2 mouse cellular contexts compared by ENCODE assay signal in the genomic region with DNA sequence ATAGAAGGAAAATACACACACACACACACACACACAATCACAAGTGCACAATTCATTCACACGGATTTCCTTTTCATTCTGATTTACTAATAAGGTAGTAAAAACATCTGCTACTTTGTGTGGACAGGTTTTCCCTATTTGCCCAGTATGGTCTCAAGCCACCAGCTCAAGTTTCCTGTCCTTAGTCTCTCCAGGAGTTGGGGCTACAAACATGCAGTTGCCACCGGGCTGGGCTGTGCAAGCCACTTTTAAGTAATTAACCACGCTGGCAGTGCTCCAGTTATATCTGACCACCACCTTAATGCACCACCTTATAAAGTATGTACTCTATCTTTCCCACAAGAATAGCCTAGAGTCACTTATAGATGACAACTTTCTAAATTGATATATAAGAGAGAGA.
TF ChIP-seq lines count a peak whose summit lies in the region.

No protein-coding gene starts in this region.

TF ChIP-seq in ES-E14, 5 proteins besides CTCF, POLR2A, EP300 and RAD21:
- no peak for TF ChIP-seq ZNF384 (IDR thresholded peaks at IDR 0.05; ENCODE audit: low read depth, low read length)
- TF ChIP-seq ZC3H11A (IDR thresholded peaks at IDR 0.05; ENCODE audit: borderline replicate concordance, low read depth, low read length), result no peak
- TF ChIP-seq MAFK (IDR thresholded peaks at IDR 0.05; ENCODE audit: insufficient read depth, low read depth, low read length), result no peak
- TF ChIP-seq CHD2 (IDR thresholded peaks at IDR 0.05; ENCODE audit: low read depth, low read length), result no peak
- no peak for TF ChIP-seq HCFC1 (IDR thresholded peaks at IDR 0.05; ENCODE audit: borderline replicate concordance, insufficient read depth, low read length)

TF ChIP-seq in myocyte, 11 proteins besides CTCF, POLR2A, EP300 and RAD21:
- TF ChIP-seq TCF12 (IDR thresholded peaks at IDR 0.05; ENCODE audit: insufficient read depth, poor library complexity, severe bottlenecking), result no peak
- no peak for TF ChIP-seq MYOD1 (IDR thresholded peaks at IDR 0.05; ENCODE audit: control insufficient read depth in 1 of 3, insufficient read length in 2 of 3, low read depth in 2 of 3)
- TF ChIP-seq TCF3 (IDR thresholded peaks at IDR 0.05; ENCODE audit: insufficient read length, low read depth), result no peak
- TF ChIP-seq CEBPB (IDR thresholded peaks at IDR 0.05; ENCODE audit: insufficient read depth, poor library complexity, severe bottlenecking), result no peak
- TF ChIP-seq POLR2AphosphoS2 (IDR thresholded peaks at IDR 0.05; ENCODE audit: insufficient read length, low read depth), result no peak
- TF ChIP-seq USF1 (IDR thresholded peaks at IDR 0.05; ENCODE audit: low read depth), result no peak
- no peak for TF ChIP-seq REST (IDR thresholded peaks at IDR 0.05; ENCODE audit: insufficient read depth, insufficient read length)
TF ChIP-seq in myocyte: peak in this region for 0.
